Mouse (Mus musculus) lung, postnatal 25 days (tissue): ENCODE measurements around the gene Arl13b.

Experiments used
- DNase-seq: peaks from one replicate; pipeline ENCODE4 v3.0.0; 2022; ENCODE audit warnings: low spot score

Arl13b gene

DNA sequence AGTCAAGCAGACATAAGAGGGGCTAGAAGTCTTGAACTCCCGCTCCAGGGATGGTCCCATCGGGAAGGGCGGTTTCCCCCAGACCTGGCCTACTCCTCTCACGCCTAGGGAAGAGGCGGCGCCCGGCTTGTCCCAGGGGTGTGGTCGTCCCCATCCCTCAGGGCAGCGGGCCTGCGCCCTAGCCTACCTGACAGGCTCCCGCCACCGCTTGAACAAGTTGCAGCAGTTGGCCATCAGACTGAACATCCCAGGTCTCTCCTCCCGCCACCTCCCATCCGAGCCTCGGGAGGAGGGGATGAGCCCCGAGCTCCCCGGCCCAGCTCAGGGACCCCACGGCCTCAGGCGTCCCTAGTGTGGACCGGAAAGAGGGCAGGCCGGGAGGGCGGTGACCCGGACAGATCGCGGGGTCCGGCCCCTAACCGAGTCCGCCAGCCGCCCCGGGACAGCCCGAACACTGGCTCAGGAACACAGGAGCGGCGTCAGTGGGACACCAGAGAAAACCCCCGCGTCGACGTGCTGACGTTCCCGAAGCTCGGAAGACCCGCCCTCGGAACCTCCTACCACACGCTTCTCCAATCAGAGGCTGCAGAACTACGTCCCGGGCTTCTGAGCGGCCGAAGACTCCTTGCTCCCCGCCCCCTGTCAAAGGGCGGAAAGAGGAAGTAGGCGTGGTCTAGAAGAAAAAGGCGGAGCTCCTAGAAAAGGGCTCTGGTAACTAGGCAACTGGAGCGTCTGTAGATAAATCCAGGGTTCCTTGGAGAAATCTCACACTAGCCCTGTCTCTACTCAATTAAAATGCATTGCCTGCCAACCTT, at the start of gene Arl13b:
Arl13b (minus strand) TSS at position 543 of the 815 bp plus-strand sequence.
- peak; percentile 97 for DNase-seq

GRCm38 (mm10) chr16:62895824-62896223, 49.0 kb upstream of the Arl13b start:
- DNase-seq: no peak

DNA sequence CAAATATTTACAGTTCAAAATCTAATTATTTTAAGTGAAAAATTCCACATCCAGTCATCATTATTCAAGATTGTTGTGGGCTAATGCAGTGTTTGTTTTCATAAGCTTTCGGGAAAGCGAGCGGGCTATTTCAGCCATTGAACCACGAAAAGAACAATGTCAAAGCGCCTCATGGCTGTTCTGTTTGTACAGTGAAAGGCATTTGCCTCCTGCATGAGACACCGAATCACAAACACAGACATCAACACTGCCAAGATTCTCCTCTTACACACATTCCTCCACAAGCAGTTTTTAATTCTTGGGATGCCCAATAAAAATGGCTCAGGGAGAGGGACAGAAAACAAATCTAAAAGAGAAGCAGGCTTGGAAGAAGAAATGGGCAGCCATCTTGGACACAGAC, 27.2 kb upstream of the Arl13b start:
- DNase-seq: no peak

DNA sequence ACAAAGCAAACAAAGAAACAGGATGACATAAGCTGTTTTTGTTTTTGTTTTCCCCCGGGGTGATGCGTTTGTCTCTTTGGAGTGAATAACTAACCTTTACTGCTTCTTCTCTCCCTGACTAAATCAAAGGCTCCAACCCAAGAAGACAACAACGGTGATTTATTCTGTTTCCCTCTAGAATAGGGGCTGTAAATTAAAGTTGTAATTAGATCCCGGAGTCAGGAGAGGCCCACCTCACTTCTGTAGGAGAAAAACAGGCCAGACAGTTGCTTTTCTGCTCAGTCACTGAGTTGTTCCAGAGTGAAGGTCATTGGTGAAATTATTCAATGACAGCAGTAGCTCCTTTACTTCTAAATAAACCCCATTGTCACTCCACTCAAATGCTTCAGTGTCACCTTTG, 26.3 kb upstream of the Arl13b start:
- no peak for DNase-seq

GRCm38 (mm10) chr16:62872688-62873117, 25.9 kb upstream of the Arl13b start:
- no peak for DNase-seq

DNA sequence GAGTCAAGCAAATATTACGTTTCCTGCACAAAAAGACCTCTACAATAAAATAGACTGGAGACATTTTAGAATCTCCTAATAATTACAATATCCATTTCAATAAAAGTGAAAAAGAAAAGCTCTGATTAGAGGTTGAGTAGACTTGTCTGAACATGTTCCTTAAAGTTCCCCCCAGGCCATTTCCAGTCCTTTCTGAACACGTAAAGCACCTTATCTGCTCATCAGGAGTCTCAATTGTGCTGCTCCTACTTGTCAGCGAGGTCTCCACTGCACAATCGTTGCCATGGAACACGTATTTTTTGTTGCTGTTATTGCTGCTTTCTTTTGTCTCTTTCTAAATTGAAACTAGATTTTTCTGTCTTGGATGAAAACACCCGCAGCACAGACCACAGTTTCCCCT, 14.6 kb upstream of the Arl13b start:
- DNase-seq: no peak

DNA sequence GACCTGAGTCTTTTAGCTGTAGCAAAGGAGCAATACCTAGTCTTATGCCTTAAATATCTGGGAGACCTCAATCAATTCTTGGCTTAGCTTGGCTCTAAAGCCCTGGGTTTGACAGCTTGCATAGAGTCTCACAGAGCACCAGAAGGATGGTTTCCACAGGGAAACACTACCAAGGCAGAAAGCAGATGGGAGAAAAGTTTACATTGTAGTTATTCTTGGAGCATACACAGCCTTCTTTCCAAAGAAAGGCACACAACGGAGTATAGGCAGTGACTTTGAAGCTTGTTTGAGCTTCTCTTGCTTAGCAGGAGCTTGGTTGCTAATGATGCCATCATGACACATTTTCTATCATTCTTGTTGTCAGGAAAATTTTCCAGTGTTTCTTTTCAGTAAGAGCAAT, 13.3 kb upstream of the Arl13b start:
- no peak for DNase-seq

GRCm38 (mm10) chr16:62858018-62858417, 11.2 kb upstream of the Arl13b start:
- DNase-seq: peak; percentile 21

DNA sequence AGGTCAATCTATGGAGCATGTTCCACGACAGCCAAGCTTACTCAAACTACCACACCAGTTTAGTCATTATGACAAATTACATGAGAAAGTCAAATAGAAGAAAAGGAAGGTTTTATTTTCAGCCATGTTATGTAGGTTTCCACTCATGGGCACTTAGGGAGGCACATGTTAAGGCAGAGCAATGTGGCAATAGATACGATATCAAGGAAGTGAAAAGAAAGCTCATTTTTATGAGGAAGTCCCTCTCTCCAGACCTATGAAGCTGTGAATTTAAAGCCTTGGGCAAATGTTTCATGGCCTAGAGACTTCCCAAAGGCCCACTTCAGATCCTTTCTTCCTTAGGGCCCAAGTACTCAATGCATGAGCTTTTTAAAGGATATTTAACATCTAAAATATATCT, 10.7 kb upstream of the Arl13b start:
- DNase-seq: no peak

DNA sequence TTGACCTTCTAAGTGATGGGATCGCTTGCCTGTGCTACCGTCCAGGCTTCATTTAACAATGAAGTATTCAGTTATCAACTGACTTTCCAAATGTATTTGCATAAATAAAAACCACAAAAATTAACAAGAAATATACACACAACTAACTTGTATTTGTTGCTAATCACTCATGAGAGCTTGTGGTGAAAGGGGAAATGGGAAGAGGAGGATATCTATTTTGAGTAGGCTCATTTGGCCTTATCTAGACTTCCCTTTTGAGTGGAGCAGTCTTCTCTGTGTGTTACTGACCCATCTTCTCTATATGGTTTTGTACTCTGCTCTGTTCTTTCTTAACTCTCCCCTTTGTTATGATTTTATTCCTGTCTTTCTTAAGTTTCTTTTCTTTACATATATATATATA, 9.4 kb upstream of the Arl13b start:
- no peak for DNase-seq

DNA sequence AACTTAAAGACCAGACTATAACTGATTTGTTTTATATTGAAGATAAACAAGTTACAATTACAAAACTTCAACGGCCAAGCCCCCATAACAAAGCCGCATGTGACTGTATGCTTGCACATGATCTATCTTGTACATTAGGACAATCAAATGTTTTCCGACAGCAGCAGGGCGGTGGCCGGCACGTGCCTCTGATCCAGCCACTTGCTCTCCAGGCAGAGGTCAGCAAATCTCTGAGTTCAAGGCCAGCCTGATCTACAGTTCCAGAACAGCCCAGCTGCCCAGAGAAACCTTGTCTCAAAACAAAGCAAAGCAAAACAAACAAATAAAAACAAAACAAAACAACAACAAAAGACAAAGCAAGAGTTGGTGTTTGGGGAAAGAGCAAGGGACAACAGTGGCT, 8.5 kb upstream of the Arl13b start:
- DNase-seq: no peak

DNA sequence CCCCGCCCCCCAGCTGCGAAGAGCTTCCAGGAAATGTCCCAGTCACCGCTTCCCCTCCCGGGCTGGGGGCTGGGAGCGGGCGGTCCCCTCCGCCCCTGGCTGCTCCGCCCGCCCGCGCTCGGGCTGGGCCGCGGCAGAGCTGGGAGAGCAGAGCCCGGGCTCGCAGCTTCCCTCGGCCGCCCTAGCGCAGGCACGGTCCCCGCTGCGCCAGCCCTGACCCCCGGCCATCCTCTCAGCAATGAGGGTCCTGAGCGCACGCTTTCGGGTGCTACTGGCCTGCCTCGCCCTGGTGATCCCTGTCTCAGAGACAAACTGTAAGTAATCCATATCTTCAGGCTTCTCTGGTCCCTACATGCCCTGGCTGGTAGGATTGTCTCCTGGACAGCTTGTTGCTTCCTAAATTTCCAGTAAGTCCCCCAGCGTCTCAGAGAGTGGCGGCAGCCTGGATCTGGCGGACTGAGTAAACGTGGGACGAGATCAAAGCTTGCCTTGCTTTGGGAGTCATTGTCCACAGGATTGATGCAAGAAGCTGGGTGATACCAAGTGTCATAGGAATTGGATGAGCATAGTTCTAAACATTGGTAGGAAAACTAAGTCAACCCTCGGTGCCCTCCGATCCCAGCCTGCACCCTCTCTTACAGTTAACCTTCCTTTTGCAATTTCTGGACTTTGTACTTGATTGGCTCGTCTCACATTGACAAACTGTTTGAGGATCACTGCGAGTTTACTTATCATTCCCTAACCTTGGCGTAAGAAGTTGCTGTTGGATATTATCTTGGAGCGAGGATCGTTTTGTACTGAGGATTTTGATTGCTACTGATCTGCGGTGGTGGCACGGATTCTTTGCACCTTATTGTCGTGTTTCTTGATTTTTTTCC, 7.6 kb upstream of the Arl13b start, which contains the start of gene Pros1:
Pros1 (plus strand) TSS at position 117 of the 878 bp plus-strand sequence.
- peak; percentile 74 for DNase-seq

DNA sequence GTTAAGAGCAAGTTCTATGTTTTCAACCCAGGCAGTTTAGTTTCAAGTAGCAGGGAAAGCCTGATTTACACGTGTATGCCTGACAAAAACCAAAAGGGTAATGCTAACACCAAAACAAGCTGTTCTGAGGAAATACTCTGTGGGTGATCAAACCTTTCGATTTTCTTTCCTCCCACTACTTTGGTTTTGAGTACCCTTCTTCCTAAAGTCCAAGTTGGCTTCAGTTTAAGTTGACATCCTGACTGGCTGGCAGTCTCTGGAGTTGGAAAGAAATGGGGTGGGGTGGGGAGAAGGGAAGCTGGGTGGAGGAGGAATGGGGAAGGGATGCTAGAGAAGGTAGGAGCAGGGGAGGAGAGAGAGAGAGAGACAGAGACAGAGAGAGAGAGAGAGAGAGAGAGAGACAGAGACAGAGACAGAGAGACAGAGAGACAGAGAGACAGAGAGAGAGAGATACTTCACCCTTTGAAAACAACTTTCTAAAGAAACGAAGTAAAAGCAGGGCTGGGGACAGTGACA, 6.8 kb upstream of the Arl13b start:
- DNase-seq: no peak

- no peak for DNase-seq
These were observed 5.8 kb upstream of the Arl13b start for GRCm38 (mm10) chr16:62852464-62853252.

- no peak for DNase-seq
These were observed 1.5 kb downstream of the Arl13b start for GRCm38 (mm10) chr16:62845341-62845740.

DNA sequence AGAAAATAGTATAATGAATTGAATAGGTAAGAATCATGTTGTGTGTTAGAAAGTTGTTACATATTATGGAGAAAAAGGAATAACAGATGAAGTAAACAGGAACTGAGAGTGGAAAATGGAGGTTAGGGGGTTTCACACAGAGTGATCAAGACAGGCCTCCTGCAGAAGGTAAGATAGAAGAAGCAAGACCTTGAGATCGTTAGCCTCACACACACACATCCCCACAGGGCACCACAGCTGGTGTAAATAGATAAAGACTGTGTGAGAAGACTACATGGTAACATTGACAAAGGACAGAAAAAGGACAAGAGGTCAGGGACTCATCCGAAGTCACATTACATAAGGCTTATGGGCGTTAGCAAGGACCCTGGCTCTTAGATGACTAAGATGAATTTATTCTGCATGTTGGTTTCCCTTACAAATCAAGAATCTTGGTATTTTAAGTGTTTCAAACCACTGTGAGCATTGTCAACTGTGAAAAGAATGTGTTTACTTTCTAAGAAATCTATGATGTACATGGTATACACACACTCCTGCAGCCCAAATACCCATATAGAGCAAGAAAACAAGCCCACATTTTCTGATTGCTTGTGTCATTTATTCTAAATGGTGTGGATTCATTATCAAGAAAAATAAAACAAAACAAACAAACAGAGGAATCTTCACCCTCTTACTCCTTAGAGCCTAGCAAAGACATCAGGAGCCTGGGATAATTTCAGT, 12.7 kb downstream of the Arl13b start:
- no peak for DNase-seq

GRCm38 (mm10) chr16:62832481-62832880, 14.4 kb downstream of the Arl13b start:
- DNase-seq: peak; percentile 45

DNA sequence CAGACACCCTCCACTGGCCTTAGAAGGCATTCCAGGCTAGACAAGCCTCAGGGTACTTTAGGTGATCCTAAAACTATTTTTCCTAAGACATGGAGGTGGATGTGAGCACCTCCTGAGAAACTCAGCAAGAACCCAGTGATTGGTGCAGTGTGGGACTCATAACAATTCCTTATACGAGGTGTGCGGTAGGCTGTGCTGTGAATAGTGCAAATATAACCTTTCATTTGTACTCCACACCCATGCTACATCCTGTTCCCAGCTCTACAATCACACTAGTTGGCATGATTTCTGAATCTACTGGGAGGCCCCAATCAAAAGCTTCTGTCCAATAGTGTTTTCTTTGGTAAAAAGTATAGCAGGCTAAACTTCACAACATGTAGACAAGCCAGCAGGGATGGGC, 14.8 kb downstream of the Arl13b start:
- no peak for DNase-seq

- peak; percentile 57 for DNase-seq
These were observed 20.5 kb downstream of the Arl13b start for GRCm38 (mm10) chr16:62826156-62827001.

DNA sequence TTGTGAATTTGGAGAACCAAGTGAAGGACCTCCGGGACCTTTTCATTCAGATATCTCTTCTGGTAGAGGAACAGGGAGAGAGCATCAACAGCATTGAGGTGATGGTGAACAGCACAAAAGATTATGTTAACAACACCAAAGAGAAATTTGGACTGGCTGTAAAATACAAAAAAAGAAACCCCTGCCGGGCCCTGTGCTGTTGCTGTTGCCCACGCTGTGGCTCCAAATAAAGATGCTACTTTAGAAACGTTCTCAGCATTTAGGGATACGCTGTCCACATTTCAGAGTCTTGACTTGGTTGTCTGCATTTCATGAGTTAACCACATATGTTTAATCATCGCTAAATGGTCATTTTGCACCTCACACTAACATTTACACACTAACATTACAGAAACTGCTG, 24.4 kb downstream of the Arl13b start:
- no peak for DNase-seq
